Mouse (Mus musculus) limb, embryonic 12.5 days (tissue): Measurements from ENCODE around the gene Ap4m1. TPM values are rescaled to one million over a fixed set of nuclear protein-coding genes. Genes with fewer than 3 reads are reported as not detected.
A peak's percentile ranks its signal among the peaks of the same experiment; 100 is the strongest.

Experiments
- microRNA counts: library from miRNA; unstranded; fragments of <30 nt; microRNA quantifications from one replicate; lab custom pipeline; 2017
- microRNA-seq: library from miRNA; unstranded; fragments of <30 nt; microRNA quantifications from one replicate; pipeline ENCODE4, GENCODE M21; 2017
- polyA plus RNA-seq: library from polyadenylated mRNA; unstranded; fragments of >200 nt; fragmentation: Nextera tagmentation; extraction: Ambion mirVana; gene quantifications from 2 replicates; pipeline ENCODE4 v1.2.1, GENCODE M21; 2016

Gene Ap4m1
- polyA plus RNA-seq, 1 experiment from 2014 or later = 36.3 TPM

MicroRNA genes within 50 kb of the gene (microRNA counts, 519-probe panel; counts per million panel counts)
- 6,828 counts per million, percentile 83 among the panel's probes with 10 or more counts for microRNA mmu-miR-106b (lab: Ali Mortazavi, UCI)
- 9,022 counts per million, percentile 96 among the panel's probes with 10 or more counts for microRNA mmu-miR-25 (lab: Ali Mortazavi, UCI)
- 6,624 counts per million, percentile 79 among the panel's probes with 10 or more counts for microRNA mmu-miR-93 (lab: Ali Mortazavi, UCI)

Small RNA genes within 50 kb of the gene (microRNA-seq; reads per million reads assigned to microRNA genes)
- gene Mir106b (11,332 reads per million, percentile 95 among the genes with 10 or more reads in this experiment), gene Mir25 (953 reads per million, percentile 75 among the genes with 10 or more reads in this experiment), gene Mir93 (18,583 reads per million, percentile 96 among the genes with 10 or more reads in this experiment)

Other genes starting within 250 kb of the Ap4m1 start
- 0.08 and 0.19 TPM in 2 replicates for gene Gjc3, start 208.9 kb upstream of the Ap4m1 start, polyA plus RNA-seq
- not detected in 2 replicates for gene Azgp1, start 190.5 kb upstream of the Ap4m1 start, polyA plus RNA-seq
- gene Smok3a, start 150.7 kb upstream of the Ap4m1 start, polyA plus RNA-seq = not detected in 2 replicates
- not detected in 2 replicates for gene Smok3b, start 150.6 kb upstream of the Ap4m1 start, polyA plus RNA-seq
- gene Smok3c, start 118.8 kb upstream of the Ap4m1 start, polyA plus RNA-seq = not detected in 2 replicates
- 26.8 and 32.1 TPM in 2 replicates for gene Zkscan1, start 86.9 kb upstream of the Ap4m1 start, polyA plus RNA-seq
- 78.8 and 80.9 TPM in 2 replicates for gene Zscan21, start 55.1 kb upstream of the Ap4m1 start, polyA plus RNA-seq
- 23.4 and 27.4 TPM in 2 replicates for gene Zfp113, start 16.3 kb upstream of the Ap4m1 start, polyA plus RNA-seq
- gene Cops6, start 10.9 kb upstream of the Ap4m1 start, polyA plus RNA-seq = 332 and 333 TPM in 2 replicates
- gene Mcm7, start 420 bp downstream of the Ap4m1 start, polyA plus RNA-seq = 298 and 302 TPM in 2 replicates
- gene Taf6, start 15.4 kb downstream of the Ap4m1 start, polyA plus RNA-seq = 114 and 122 TPM in 2 replicates
- gene Cnpy4, start 15.5 kb downstream of the Ap4m1 start, polyA plus RNA-seq = 57.7 and 64.7 TPM in 2 replicates
- 9.7 and 12.2 TPM in 2 replicates for gene Mblac1, start 22.3 kb downstream of the Ap4m1 start, polyA plus RNA-seq
- gene Nxpe5, start 53.9 kb downstream of the Ap4m1 start, polyA plus RNA-seq = not detected in 2 replicates
- gene Lamtor4, start 83.5 kb downstream of the Ap4m1 start, polyA plus RNA-seq = 41.8 and 42.5 TPM in 2 replicates
- 9.7 and 11.0 TPM in 2 replicates for gene BC037034, start 92.0 kb downstream of the Ap4m1 start, polyA plus RNA-seq
- 4.0 and 4.5 TPM in 2 replicates for gene Gal3st4, start 100.8 kb downstream of the Ap4m1 start, polyA plus RNA-seq
- 0.12 and 0.25 TPM in 2 replicates for gene Gm43720, start 108.0 kb downstream of the Ap4m1 start, polyA plus RNA-seq
- gene Gpc2, start 108.0 kb downstream of the Ap4m1 start, polyA plus RNA-seq = 62.5 and 62.8 TPM in 2 replicates
- gene Stag3, start 108.2 kb downstream of the Ap4m1 start, polyA plus RNA-seq = 8.2 and 9.2 TPM in 2 replicates
- gene Pvrig, start 170.0 kb downstream of the Ap4m1 start, polyA plus RNA-seq = not detected in 2 replicates